8 mouse cellular contexts compared by ENCODE assay signal in genomic region chr12:86220200-86221021, GRCm38 (mm10). TPM values are rescaled to one million over a fixed set of nuclear protein-coding genes. Genes with fewer than 3 reads are reported as not detected.
DNase-seq lines count a peak whose midpoint lies in the region; ATAC-seq and TF ChIP-seq lines count a peak whose summit lies in the region.

No protein-coding gene starts in this region.

- H3K36me3 ChIP-seq in kidney, embryonic 14.5 days (ENCODE audit: control insufficient read depth, insufficient read depth, low read length), result no peaks in the 10 kb centered on the region
- no peaks in the 10 kb centered on the region for H3K36me3 ChIP-seq in intestine, embryonic 14.5 days (ENCODE audit: control insufficient read depth, insufficient read depth, low read length)
- no peaks in the 10 kb centered on the region for H3K36me3 ChIP-seq in midbrain, postnatal 0 days (ENCODE audit: insufficient read depth, low read length)

- no peak for TF ChIP-seq CTCF in midbrain, postnatal 0 days (IDR thresholded peaks at IDR 0.05)

- peak overlapping the region; percentile 26 for H3K4me3 ChIP-seq in kidney, embryonic 14.5 days (ENCODE audit: low read length)
- H3K4me3 ChIP-seq in intestine, embryonic 14.5 days (ENCODE audit: low read depth, low read length), result peak overlapping the region; percentile 23
- peak overlapping the region; percentile 35 for H3K4me3 ChIP-seq in midbrain, postnatal 0 days (ENCODE audit: low read depth, low read length)

- H3K9me3 ChIP-seq in kidney, embryonic 14.5 days (ENCODE audit: control insufficient read depth, low read length), result no peaks in the 10 kb centered on the region
- no peaks in the 10 kb centered on the region for H3K9me3 ChIP-seq in intestine, embryonic 14.5 days (ENCODE audit: control insufficient read depth, low read length)
- no peaks in the 10 kb centered on the region for H3K9me3 ChIP-seq in midbrain, postnatal 0 days (ENCODE audit: low read length)

- WGBS in kidney, embryonic 14.5 days, result 6% methylated on average over 38 of the region's 38 CpGs
- 6% methylated on average over 38 of the region's 38 CpGs for WGBS in intestine, embryonic 14.5 days
- WGBS in midbrain, postnatal 0 days, result 6% methylated on average over 38 of the region's 38 CpGs

- H3K4me1 ChIP-seq in kidney, embryonic 14.5 days (ENCODE audit: control insufficient read depth, insufficient read depth, low read length), result peaks cover 10% of the 10 kb centered on the region; the same call in 1 of the 2 replicates
- H3K4me1 ChIP-seq in intestine, embryonic 14.5 days (replicated peaks; ENCODE audit: control insufficient read depth, insufficient read depth, low read length), result peaks cover 8% of the 10 kb centered on the region; the same call in 1 of the 2 replicates
- H3K4me1 ChIP-seq in midbrain, postnatal 0 days (ENCODE audit: insufficient read depth, low read length), result peaks cover 4% of the 10 kb centered on the region; the same call in 1 of the 2 replicates

- no peak overlapping the region for H3K27ac ChIP-seq in kidney, embryonic 14.5 days (ENCODE audit: low read depth, low read length)
- no peak overlapping the region for H3K27ac ChIP-seq in intestine, embryonic 14.5 days (ENCODE audit: low read depth)
- no peak overlapping the region for H3K27ac ChIP-seq in midbrain, postnatal 0 days (ENCODE audit: low read depth, low read length)

- ATAC-seq in kidney, embryonic 14.5 days (ENCODE audit: low FRiP score, low TSS enrichment), result 0 out of 2 replicates have a peak, but pooled peaks have one; percentile 43
- ATAC-seq in intestine, embryonic 14.5 days (replicated peaks; ENCODE audit: low FRiP score, low TSS enrichment, low read depth), result no peak
- ATAC-seq in midbrain, postnatal 0 days (ENCODE audit: low FRiP score), result no peak

- H3K4me2 ChIP-seq in kidney, embryonic 14.5 days (replicated peaks; ENCODE audit: low read depth, low read length), result peak overlapping the region; percentile 62
- peak overlapping the region; percentile 58 for H3K4me2 ChIP-seq in intestine, embryonic 14.5 days (ENCODE audit: low read length)
- H3K4me2 ChIP-seq in midbrain, postnatal 0 days (ENCODE audit: low read depth, low read length, poor library complexity, severe bottlenecking), result peak overlapping the region; percentile 84

- H3K9ac ChIP-seq in kidney, embryonic 14.5 days (ENCODE audit: low read depth, low read length), result peak overlapping the region; percentile 57; the same call in 1 of the 2 replicates
- H3K9ac ChIP-seq in intestine, embryonic 14.5 days (ENCODE audit: low read length), result peak overlapping the region; percentile 32
- peak overlapping the region; percentile 50 for H3K9ac ChIP-seq in midbrain, postnatal 0 days (replicated peaks; ENCODE audit: low read length, poor library complexity, severe bottlenecking)

- no peak for DNase-seq in kidney, postnatal 25 days
- peak; percentile 65 for DNase-seq in embryo, embryonic 10.5 days (ENCODE audit: low spot score)
- peak; percentile 51 for DNase-seq in intestine, embryonic 14.5 days (ENCODE audit: low spot score)
- peak; percentile 39 for DNase-seq in midbrain, postnatal 0 days (ENCODE audit: low spot score)
- no peak for DNase-seq in thymus, postnatal 14 days
- no peak for DNase-seq in cerebellum, adult 11-12 months
- DNase-seq in adipocyte (ENCODE audit: low spot score), result no peak

- peaks cover 22% of the 10 kb centered on the region for H3K27me3 ChIP-seq in kidney, embryonic 14.5 days (ENCODE audit: control insufficient read depth, insufficient read depth, low read length)
- peaks cover 50% of the 10 kb centered on the region for H3K27me3 ChIP-seq in intestine, embryonic 14.5 days (replicated peaks; ENCODE audit: control insufficient read depth, insufficient read depth, low read length)
- no peaks in the 10 kb centered on the region; the same call in 1 of the 2 replicates for H3K27me3 ChIP-seq in midbrain, postnatal 0 days (ENCODE audit: insufficient read depth, low read length)

RNA-seq across cellular contexts. Expression of gene Gpatch2l, which starts 21.2 kb away (rescaled TPM):
- polyA plus RNA-seq in kidney, embryonic 14.5 days (2014; fragmentation: Nextera tagmentation; extraction: Ambion mirVana), result 6.5 and 14.9 TPM in 2 replicates
- polyA plus RNA-seq in intestine, embryonic 14.5 days (2014; fragmentation: Nextera tagmentation; extraction: Ambion mirVana), result 14.3 and 16.7 TPM in 2 replicates
- total RNA-seq in midbrain, postnatal 0 days (2014; rRNA removed), result 29.3 and 36.1 TPM in 2 replicates
- 21.0 and 23.7 TPM in 2 replicates for polyA plus RNA-seq in midbrain, postnatal 0 days (2015; fragmentation: Nextera tagmentation; extraction: Ambion mirVana)

Comparison
In these comparisons a context has a peak if more than half of its experiments do, and no peak if none do; other contexts are left out.
1. DNase-seq: peak in embryo, embryonic 10.5 days (single experiment), intestine, embryonic 14.5 days (single experiment) and midbrain, postnatal 0 days (single experiment); none in kidney, postnatal 25 days (0 of 2), thymus, postnatal 14 days (single experiment), cerebellum, adult 11-12 months (single experiment) and adipocyte (single experiment).
2. Peak in every context shown above with its lines, with median percentiles within 50 percentile points of each other: H3K4me2 ChIP-seq, H3K4me3 ChIP-seq and H3K9ac ChIP-seq.